Mouse (Mus musculus) stomach, postnatal 0 days (tissue): ENCODE measurements at regions not wholly inside any gene's neighbourhood (a gene's known extent, or its start where the extent isn't known, plus 50 kb on each side); places are given as distances from the start of the nearest gene placed in this dataset.

Source experiments
- CTCF ChIP-seq: IDR thresholded peaks from 2 replicates; pipeline ENCODE4 v1.5.1; 2016; ENCODE audit warnings: antibody characterized with exemption, low read depth, mild to moderate bottlenecking, moderate library complexity
- EP300 ChIP-seq: optimal IDR thresholded peaks from 2 replicates; pipeline ENCODE3; 2016; ENCODE audit warnings: antibody characterized with exemption

- no peak for TF ChIP-seq CTCF
- TF ChIP-seq EP300: no peak
Observed at GRCm38 (mm10) chr3:83709531-83709930, 56.6 kb upstream of the Sfrp2 start.
